Mouse (Mus musculus): ENCODE measurements around the gene Etv4. TPM values are rescaled to one million over a fixed set of nuclear protein-coding genes. Genes with fewer than 3 reads are reported as not detected.
A peak's percentile ranks its signal among the peaks of the same experiment; 100 is the strongest.

The Etv4 gene
- polyA plus RNA-seq (2014; fragmentation: Nextera tagmentation; extraction: Ambion mirVana), result 4.5 and 8.7 TPM in 2 replicates

- Histone ChIP-seq H3K4me3 (ENCODE audit: low read depth, low read length) (peak within 1 kb of the TSS; percentile 65), H3K9ac (ENCODE audit: low read depth, low read length) (peak within 1 kb of the TSS; percentile 77), H3K36me3 (ENCODE audit: control insufficient read depth, insufficient read depth, low read length) (no peaks in the 10 kb centered on the region), H3K27me3 (ENCODE audit: control insufficient read depth, insufficient read depth, low read length) (peaks cover 52% of the 10 kb centered on the region), H3K9me3 (replicated peaks; ENCODE audit: control insufficient read depth, low read length) (no peaks in the 10 kb centered on the region), H3K4me2 (peak within 1 kb of the TSS; percentile 97), H3K4me1 (ENCODE audit: control insufficient read depth, insufficient read depth, low read length) (peaks cover 20% of the 10 kb centered on the region), H3K27ac (ENCODE audit: low read depth, low read length) (peak within 1 kb of the TSS; percentile 76)
- WGBS (ENCODE audit: insufficient replicate concordance), result under 1% methylated on average over 35 of the region's 35 CpGs
- peak; percentile 64 for ATAC-seq (replicated peaks; ENCODE audit: insufficient number of reproducible peaks, low FRiP score, low TSS enrichment)
These were observed at the start of gene Etv4 for GRCm38 (mm10) chr11:101785143-101785851. Gene Etv4, minus strand, starts transcription at chr11:101785371.

- no peaks in the 10 kb centered on the region for H3K36me3 ChIP-seq (ENCODE audit: control insufficient read depth, insufficient read depth, low read length)
- H3K4me2 ChIP-seq, result no peak overlapping the region
- 40% methylated on average over 7 of the region's 7 CpGs for WGBS (ENCODE audit: insufficient replicate concordance)
- H3K9ac ChIP-seq (ENCODE audit: low read depth, low read length), result no peak overlapping the region
- H3K4me3 ChIP-seq (ENCODE audit: low read depth, low read length), result no peak overlapping the region
- H3K4me1 ChIP-seq (ENCODE audit: control insufficient read depth, insufficient read depth, low read length), result peaks cover 14% of the 10 kb centered on the region
- ATAC-seq (replicated peaks; ENCODE audit: insufficient number of reproducible peaks, low FRiP score, low TSS enrichment), result no peak
- peak overlapping the region; percentile 7; the same call in 1 of the 2 replicates for H3K27ac ChIP-seq (ENCODE audit: low read depth, low read length)
- H3K9me3 ChIP-seq (replicated peaks; ENCODE audit: control insufficient read depth, low read length), result no peaks in the 10 kb centered on the region
- no peaks in the 10 kb centered on the region for H3K27me3 ChIP-seq (ENCODE audit: control insufficient read depth, insufficient read depth, low read length)
These were observed 46.8 kb upstream of the Etv4 start for GRCm38 (mm10) chr11:101832001-101832400.

GRCm38 (mm10) chr11:101830616-101831015, 45.4 kb upstream of the Etv4 start:
- Histone ChIP-seq H3K9me3 (replicated peaks; ENCODE audit: control insufficient read depth, low read length) (no peaks in the 10 kb centered on the region), H3K4me2 (no peak overlapping the region), H3K36me3 (ENCODE audit: control insufficient read depth, insufficient read depth, low read length) (no peaks in the 10 kb centered on the region), H3K4me1 (ENCODE audit: control insufficient read depth, insufficient read depth, low read length) (peaks cover 14% of the 10 kb centered on the region), H3K4me3 (ENCODE audit: low read depth, low read length) (no peak overlapping the region), H3K27me3 (ENCODE audit: control insufficient read depth, insufficient read depth, low read length) (no peaks in the 10 kb centered on the region), H3K9ac (ENCODE audit: low read depth, low read length) (no peak overlapping the region), H3K27ac (ENCODE audit: low read depth, low read length) (peak overlapping the region; percentile 57)
- WGBS (ENCODE audit: insufficient replicate concordance), result 59% methylated on average over 8 of the region's 8 CpGs
- no peak for ATAC-seq (replicated peaks; ENCODE audit: insufficient number of reproducible peaks, low FRiP score, low TSS enrichment)

- Histone ChIP-seq H3K4me1 (ENCODE audit: control insufficient read depth, insufficient read depth, low read length) (peaks cover 14% of the 10 kb centered on the region), H3K36me3 (ENCODE audit: control insufficient read depth, insufficient read depth, low read length) (no peaks in the 10 kb centered on the region), H3K4me2 (0 out of 2 replicates have a peak overlapping the region, but pooled peaks have one; percentile 9), H3K27ac (ENCODE audit: low read depth, low read length) (peak overlapping the region; percentile 57), H3K9me3 (replicated peaks; ENCODE audit: control insufficient read depth, low read length) (no peaks in the 10 kb centered on the region), H3K4me3 (ENCODE audit: low read depth, low read length) (no peak overlapping the region), H3K27me3 (ENCODE audit: control insufficient read depth, insufficient read depth, low read length) (no peaks in the 10 kb centered on the region), H3K9ac (ENCODE audit: low read depth, low read length) (no peak overlapping the region)
- ATAC-seq (replicated peaks; ENCODE audit: insufficient number of reproducible peaks, low FRiP score, low TSS enrichment), result no peak
- 13% methylated on average over 10 of the region's 10 CpGs for WGBS (ENCODE audit: insufficient replicate concordance)
These were observed 44.9 kb upstream of the Etv4 start for GRCm38 (mm10) chr11:101830112-101830511.

- no peaks in the 10 kb centered on the region for H3K36me3 ChIP-seq (ENCODE audit: control insufficient read depth, insufficient read depth, low read length)
- H3K27ac ChIP-seq (ENCODE audit: low read depth, low read length), result no peak overlapping the region
- no peak overlapping the region for H3K9ac ChIP-seq (ENCODE audit: low read depth, low read length)
- H3K4me3 ChIP-seq (ENCODE audit: low read depth, low read length), result no peak overlapping the region
- peaks cover 14% of the 10 kb centered on the region for H3K4me1 ChIP-seq (ENCODE audit: control insufficient read depth, insufficient read depth, low read length)
- no peaks in the 10 kb centered on the region for H3K27me3 ChIP-seq (ENCODE audit: control insufficient read depth, insufficient read depth, low read length)
- H3K4me2 ChIP-seq, result no peak overlapping the region
- H3K9me3 ChIP-seq (replicated peaks; ENCODE audit: control insufficient read depth, low read length), result no peaks in the 10 kb centered on the region
- 75% methylated on average over 4 of the region's 4 CpGs for WGBS (ENCODE audit: insufficient replicate concordance)
- ATAC-seq (replicated peaks; ENCODE audit: insufficient number of reproducible peaks, low FRiP score, low TSS enrichment), result no peak
These were observed 43.5 kb upstream of the Etv4 start for GRCm38 (mm10) chr11:101828718-101829117.

GRCm38 (mm10) chr11:101823210-101823609, 38.0 kb upstream of the Etv4 start:
- Histone ChIP-seq H3K4me2 (no peak overlapping the region), H3K27me3 (ENCODE audit: control insufficient read depth, insufficient read depth, low read length) (no peaks in the 10 kb centered on the region), H3K9ac (ENCODE audit: low read depth, low read length) (no peak overlapping the region), H3K4me3 (ENCODE audit: low read depth, low read length) (no peak overlapping the region), H3K9me3 (replicated peaks; ENCODE audit: control insufficient read depth, low read length) (0 out of 2 replicates have a peak, but pooled peaks cover 3% of the 10 kb centered on the region), H3K27ac (ENCODE audit: low read depth, low read length) (no peak overlapping the region), H3K36me3 (ENCODE audit: control insufficient read depth, insufficient read depth, low read length) (no peaks in the 10 kb centered on the region), H3K4me1 (ENCODE audit: control insufficient read depth, insufficient read depth, low read length) (peaks cover 12% of the 10 kb centered on the region)
- ATAC-seq (replicated peaks; ENCODE audit: insufficient number of reproducible peaks, low FRiP score, low TSS enrichment), result no peak
- WGBS (ENCODE audit: insufficient replicate concordance), result 70% methylated on average over 3 of the region's 3 CpGs

GRCm38 (mm10) chr11:101820899-101821298, 35.7 kb upstream of the Etv4 start:
- Histone ChIP-seq H3K4me3 (ENCODE audit: low read depth, low read length) (0 out of 2 replicates have a peak overlapping the region, but pooled peaks have one; percentile 10), H3K4me2 (peak overlapping the region; percentile 49), H3K27me3 (ENCODE audit: control insufficient read depth, insufficient read depth, low read length) (no peaks in the 10 kb centered on the region), H3K36me3 (ENCODE audit: control insufficient read depth, insufficient read depth, low read length) (no peaks in the 10 kb centered on the region), H3K9ac (ENCODE audit: low read depth, low read length) (0 out of 2 replicates have a peak overlapping the region, but pooled peaks have one; percentile 22), H3K9me3 (replicated peaks; ENCODE audit: control insufficient read depth, low read length) (0 out of 2 replicates have a peak, but pooled peaks cover 3% of the 10 kb centered on the region), H3K27ac (ENCODE audit: low read depth, low read length) (peak overlapping the region; percentile 32), H3K4me1 (ENCODE audit: control insufficient read depth, insufficient read depth, low read length) (peaks cover 12% of the 10 kb centered on the region)
- 20% methylated on average over 11 of the region's 11 CpGs for WGBS (ENCODE audit: insufficient replicate concordance)
- ATAC-seq (replicated peaks; ENCODE audit: insufficient number of reproducible peaks, low FRiP score, low TSS enrichment), result no peak

GRCm38 (mm10) chr11:101819853-101820252, 34.7 kb upstream of the Etv4 start:
- Histone ChIP-seq H3K4me2 (no peak overlapping the region), H3K27me3 (ENCODE audit: control insufficient read depth, insufficient read depth, low read length) (no peaks in the 10 kb centered on the region), H3K4me3 (ENCODE audit: low read depth, low read length) (no peak overlapping the region), H3K9me3 (replicated peaks; ENCODE audit: control insufficient read depth, low read length) (0 out of 2 replicates have a peak, but pooled peaks cover 3% of the 10 kb centered on the region), H3K36me3 (ENCODE audit: control insufficient read depth, insufficient read depth, low read length) (no peaks in the 10 kb centered on the region), H3K4me1 (ENCODE audit: control insufficient read depth, insufficient read depth, low read length) (peaks cover 18% of the 10 kb centered on the region), H3K9ac (ENCODE audit: low read depth, low read length) (no peak overlapping the region), H3K27ac (ENCODE audit: low read depth, low read length) (no peak overlapping the region)
- ATAC-seq (replicated peaks; ENCODE audit: insufficient number of reproducible peaks, low FRiP score, low TSS enrichment), result no peak

Data from heart, embryonic 11.5 days (tissue).